Mouse (Mus musculus) stomach, embryonic 16.5 days (tissue): ENCODE data around the gene Cxcr5. TPM values are rescaled to one million over a fixed set of nuclear protein-coding genes. Genes with fewer than 3 reads are reported as not detected.

ENCODE experiments used
- ATAC-seq: fragments of 200-750 bp; cut with Nextera tagmentation; 2 replicates; pipeline ENCODE4 v1.8.0; 2017; ENCODE audit warnings: moderate number of reproducible peaks, moderate TSS enrichment; ENCODE audit not compliant: insufficient read depth, low FRiP score
- H3K27ac ChIP-seq: fragments of 300-500 bp; sonication (generic); 2 replicates; pipeline ENCODE4 v1.5.1; 2014; ENCODE audit warnings: low read length
- H3K27me3 ChIP-seq: fragments of 300-500 bp; sonication (generic); 2 replicates; pipeline ENCODE4 v1.6.1; 2014; ENCODE audit warnings: low read length, control low read depth, mixed read lengths; ENCODE audit not compliant: control insufficient read depth, insufficient read depth
- H3K36me3 ChIP-seq: fragments of 300-500 bp; sonication (generic); 2 replicates; pipeline ENCODE4 v1.6.1; 2014; ENCODE audit warnings: low read length; ENCODE audit not compliant: control insufficient read depth, insufficient read depth
- H3K4me1 ChIP-seq: fragments of 300-500 bp; sonication (generic); 2 replicates; pipeline ENCODE4 v1.6.1; 2014; ENCODE audit warnings: low read length, control low read depth, mixed read lengths; ENCODE audit not compliant: control insufficient read depth, insufficient read depth
- H3K4me2 ChIP-seq: fragments of 300-500 bp; sonication (generic); 2 replicates; pipeline ENCODE4 v1.6.1; 2014; ENCODE audit warnings: low read depth, low read length, mixed read lengths
- H3K4me3 ChIP-seq: fragments of 300-500 bp; sonication (generic); replicated peaks from 2 replicates; pipeline ENCODE4 v1.5.1; 2014; ENCODE audit warnings: mild to moderate bottlenecking, low read length
- H3K9ac ChIP-seq: fragments of 300-500 bp; sonication (generic); 2 replicates; pipeline ENCODE4 v1.6.1; 2014; ENCODE audit warnings: low read length
- H3K9me3 ChIP-seq: fragments of 300-500 bp; sonication (generic); replicated peaks from 2 replicates; pipeline ENCODE4 v1.6.1; 2016; ENCODE audit warnings: low read length, control low read depth; ENCODE audit not compliant: control insufficient read depth
- WGBS: fragments of 180-500 bp; shearing (Covaris S2); extraction: QIAGEN DNeasy Blood & Tissue Kit; methylation state at CpG from one replicate; pipeline ENCODE4 v1.1.7; 2014; 5-methylcytosine and 5-hydroxymethylcytosine counted together
- polyA plus RNA-seq: library from polyadenylated mRNA; unstranded; fragments of >200 nt; fragmentation: Nextera tagmentation; extraction: Ambion mirVana; gene quantifications from 2 replicates; pipeline ENCODE4 v1.2.1, GENCODE M21; 2015

Gene Cxcr5
- polyA plus RNA-seq, 1 experiment from 2014 or later: 0.49 TPM

- H3K4me3 ChIP-seq: no peak overlapping the region
Measured at GRCm38 (mm10) chr9:44528340-44528739, 33.3 kb downstream of the Cxcr5 start.

GRCm38 (mm10) chr9:44526337-44527112 lies 35.2 kb downstream of the Cxcr5 start:
- Histone ChIP-seq H3K27me3 (no peaks in the 10 kb centered on the region; the same call in 1 of the 2 replicates), H3K9me3 (no peaks in the 10 kb centered on the region), H3K9ac (no peak overlapping the region), H3K4me2 (no peak overlapping the region), H3K4me3 (no peak overlapping the region), H3K27ac (no peak overlapping the region), H3K4me1 (no peaks in the 10 kb centered on the region), H3K36me3 (no peaks in the 10 kb centered on the region)
- 48% methylated on average over 9 of the region's 9 CpGs for WGBS
- ATAC-seq: no peak

More at GRCm38 (mm10) chr9:44528340-44528739, 33.3 kb downstream of the Cxcr5 start:
- H3K9me3 ChIP-seq: no peaks in the 10 kb centered on the region; the same call in 1 of the 2 replicates
- no peak overlapping the region for H3K27ac ChIP-seq
- no peaks in the 10 kb centered on the region for H3K4me1 ChIP-seq
- no peak overlapping the region for H3K9ac ChIP-seq
- no peaks in the 10 kb centered on the region; the same call in 1 of the 2 replicates for H3K27me3 ChIP-seq
- no peak overlapping the region for H3K4me2 ChIP-seq
- H3K36me3 ChIP-seq: no peaks in the 10 kb centered on the region
- 60% methylated on average over 8 of the region's 8 CpGs for WGBS
- no peak for ATAC-seq

DNA sequence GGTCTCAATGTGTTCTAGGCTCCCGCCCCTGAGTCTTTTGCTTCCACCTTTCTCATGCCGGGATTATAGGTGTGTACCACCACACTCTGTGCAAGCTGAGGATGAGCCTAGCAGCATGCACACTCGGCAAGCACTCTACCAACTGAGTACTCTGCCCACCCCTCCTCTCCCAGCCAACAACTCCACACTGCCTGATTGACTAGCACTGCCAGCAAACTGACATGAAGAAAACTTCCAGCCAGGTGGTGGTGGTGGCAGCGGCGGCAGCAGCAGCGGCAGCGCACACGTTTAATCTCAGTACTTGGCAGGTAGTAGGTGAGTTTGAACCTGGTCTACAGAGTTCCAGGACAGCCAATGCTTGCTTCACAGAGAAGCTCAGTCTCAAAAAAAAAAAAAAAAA lies 36.1 kb downstream of the Cxcr5 start:
- no peaks in the 10 kb centered on the region; the same call in 1 of the 2 replicates for H3K27me3 ChIP-seq
- no peaks in the 10 kb centered on the region for H3K36me3 ChIP-seq
- ATAC-seq: no peak
- no peak overlapping the region for H3K27ac ChIP-seq
- no peak overlapping the region for H3K4me3 ChIP-seq
- H3K4me2 ChIP-seq: no peak overlapping the region
- 80% methylated on average over 8 of the region's 8 CpGs for WGBS
- H3K9ac ChIP-seq: no peak overlapping the region
- H3K9me3 ChIP-seq: no peaks in the 10 kb centered on the region
- H3K4me1 ChIP-seq: no peaks in the 10 kb centered on the region

- Histone ChIP-seq H3K4me2 (no peak overlapping the region), H3K27ac (no peak overlapping the region), H3K27me3 (no peaks in the 10 kb centered on the region; the same call in 1 of the 2 replicates), H3K9ac (no peak overlapping the region), H3K9me3 (no peaks in the 10 kb centered on the region), H3K4me3 (no peak overlapping the region), H3K36me3 (no peaks in the 10 kb centered on the region), H3K4me1 (no peaks in the 10 kb centered on the region)
- no peak for ATAC-seq
- WGBS: 80% methylated on average over 3 of the region's 3 CpGs
Measured at GRCm38 (mm10) chr9:44525001-44525400, 36.7 kb downstream of the Cxcr5 start.

- no peaks in the 10 kb centered on the region for H3K4me1 ChIP-seq
- ATAC-seq: no peak
- H3K27ac ChIP-seq: no peak overlapping the region
Measured at GRCm38 (mm10) chr9:44524235-44524826, 37.3 kb downstream of the Cxcr5 start.

GRCm38 (mm10) chr9:44523686-44524085 lies 38.0 kb downstream of the Cxcr5 start:
- no peaks in the 10 kb centered on the region for H3K36me3 ChIP-seq
- no peaks in the 10 kb centered on the region; the same call in 1 of the 2 replicates for H3K27me3 ChIP-seq
- WGBS: 66% methylated on average over 5 of the region's 5 CpGs
- ATAC-seq: no peak
- no peak overlapping the region for H3K4me2 ChIP-seq
- H3K9me3 ChIP-seq: no peaks in the 10 kb centered on the region
- H3K4me1 ChIP-seq: no peaks in the 10 kb centered on the region
- H3K4me3 ChIP-seq: no peak overlapping the region
- H3K27ac ChIP-seq: no peak overlapping the region
- H3K9ac ChIP-seq: no peak overlapping the region

More at GRCm38 (mm10) chr9:44524235-44524826, 37.3 kb downstream of the Cxcr5 start:
- Histone ChIP-seq H3K36me3 (no peaks in the 10 kb centered on the region), H3K9me3 (no peaks in the 10 kb centered on the region), H3K9ac (no peak overlapping the region), H3K27me3 (no peaks in the 10 kb centered on the region; the same call in 1 of the 2 replicates), H3K4me2 (no peak overlapping the region), H3K4me3 (no peak overlapping the region)
- 65% methylated on average over 5 of the region's 5 CpGs for WGBS

DNA sequence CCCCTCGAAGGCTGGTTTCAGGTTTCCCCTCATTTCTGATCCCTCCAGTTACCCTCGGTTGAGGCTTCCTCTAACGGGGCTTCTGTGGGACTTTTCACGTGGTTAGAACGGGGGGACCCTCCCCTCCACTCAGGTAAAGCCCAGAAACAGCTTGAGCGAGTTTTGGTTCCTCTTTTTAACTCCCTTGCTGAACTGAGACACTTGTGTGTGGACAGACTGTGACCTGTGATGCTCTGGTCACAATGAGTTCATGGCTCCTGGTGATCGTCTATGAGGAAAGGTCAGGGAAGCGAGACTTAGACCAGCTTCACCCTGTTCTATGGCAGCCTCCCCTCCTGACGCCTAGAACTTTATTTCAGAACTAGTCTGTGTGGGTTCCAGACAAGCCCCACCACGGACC lies 39.8 kb downstream of the Cxcr5 start:
- H3K4me1 ChIP-seq: no peaks in the 10 kb centered on the region
- H3K27ac ChIP-seq: no peak overlapping the region
- no peaks in the 10 kb centered on the region for H3K36me3 ChIP-seq
- H3K27me3 ChIP-seq: no peaks in the 10 kb centered on the region; the same call in 1 of the 2 replicates
- ATAC-seq: no peak
- no peaks in the 10 kb centered on the region for H3K9me3 ChIP-seq
- H3K4me3 ChIP-seq: no peak overlapping the region
- H3K4me2 ChIP-seq: no peak overlapping the region
- 74% methylated on average over 10 of the region's 10 CpGs for WGBS
- H3K9ac ChIP-seq: no peak overlapping the region

- Histone ChIP-seq H3K27me3 (no peaks in the 10 kb centered on the region), H3K4me2 (no peak overlapping the region), H3K9ac (no peak overlapping the region), H3K9me3 (no peaks in the 10 kb centered on the region), H3K4me3 (no peak overlapping the region), H3K36me3 (no peaks in the 10 kb centered on the region), H3K4me1 (no peaks in the 10 kb centered on the region), H3K27ac (no peak overlapping the region)
- WGBS: 49% methylated on average over 7 of the region's 7 CpGs
- no peak for ATAC-seq
Measured at GRCm38 (mm10) chr9:44518068-44518467, 43.6 kb downstream of the Cxcr5 start.

GRCm38 (mm10) chr9:44517368-44517767 lies 44.3 kb downstream of the Cxcr5 start:
- Histone ChIP-seq H3K27ac (no peak overlapping the region), H3K4me1 (peaks cover 1% of the 10 kb centered on the region; the same call in 1 of the 2 replicates), H3K9me3 (no peaks in the 10 kb centered on the region), H3K4me2 (no peak overlapping the region), H3K9ac (no peak overlapping the region), H3K27me3 (no peaks in the 10 kb centered on the region), H3K4me3 (no peak overlapping the region), H3K36me3 (no peaks in the 10 kb centered on the region)
- 60% methylated on average over 4 of the region's 4 CpGs for WGBS
- ATAC-seq: no peak
